Mouse (Mus musculus): Measurements from ENCODE around the gene Hsd11b2.

DNA sequence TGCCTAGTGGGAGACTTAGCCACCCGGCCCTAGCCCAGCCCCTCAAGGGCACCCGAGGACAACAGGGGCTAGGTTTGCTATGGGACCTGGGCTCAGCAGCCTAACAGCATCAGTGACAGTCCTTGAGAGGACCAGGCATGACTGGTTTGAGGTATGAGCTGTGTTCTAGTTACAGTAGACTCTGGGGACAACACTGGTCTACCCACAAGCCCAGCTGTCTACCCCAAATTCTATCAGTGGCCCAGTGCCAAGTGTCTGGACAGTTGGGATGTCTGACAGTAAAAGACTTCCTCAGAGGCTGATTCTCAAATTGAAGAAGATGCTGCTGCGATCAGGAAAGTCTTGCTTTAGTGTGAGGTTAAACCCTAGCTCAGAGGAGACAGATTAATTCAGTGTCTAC, 26.7 kb downstream of the Hsd11b2 start:
- TF ChIP-seq CTCF (IDR thresholded peaks at IDR 0.05; ENCODE audit: extremely low read depth, insufficient read depth, low read length) (no peak), POLR2A (IDR thresholded peaks at IDR 0.05; ENCODE audit: extremely low read depth, insufficient read depth, low read length) (no peak)

Data from cortical plate, adult 2 months (tissue).